Mouse (Mus musculus) embryonic facial prominence, embryonic 14.5 days (tissue): ENCODE results near the gene Anks1. TPM values are rescaled to one million over a fixed set of nuclear protein-coding genes. Genes with fewer than 3 reads are reported as not detected.
A peak's percentile ranks its signal among the peaks of the same experiment; 100 is the strongest.

Experiments used
- ATAC-seq: fragments of 200-750 bp; cut with Nextera tagmentation; 2 replicates; pipeline ENCODE4 v1.8.0; 2017; ENCODE audit warnings: low read depth, moderate number of reproducible peaks, moderate TSS enrichment
- DNase-seq: peaks from one replicate; pipeline ENCODE4 v3.0.0-alpha.2; 2015; ENCODE audit warnings: low spot score
- H3K27ac ChIP-seq: fragments of 300-500 bp; sonication (generic); replicated peaks from 2 replicates; pipeline ENCODE4 v1.5.1; 2014; ENCODE audit warnings: low read depth, mild to moderate bottlenecking, low read length, moderate library complexity
- H3K27me3 ChIP-seq: fragments of 300-500 bp; sonication (generic); replicated peaks from 2 replicates; pipeline ENCODE4 v1.6.1; 2014; ENCODE audit warnings: low read length; ENCODE audit not compliant: control insufficient read depth, insufficient read depth
- H3K36me3 ChIP-seq: fragments of 300-500 bp; sonication (generic); 2 replicates; pipeline ENCODE4 v1.6.1; 2014; ENCODE audit warnings: low read length, mixed read lengths; ENCODE audit not compliant: control insufficient read depth, insufficient read depth
- H3K4me1 ChIP-seq: fragments of 300-500 bp; sonication (generic); 2 replicates; pipeline ENCODE4 v1.6.1; 2014; ENCODE audit warnings: antibody characterized with exemption, low read length; ENCODE audit not compliant: control insufficient read depth, insufficient read depth
- H3K4me2 ChIP-seq: fragments of 300-500 bp; sonication (generic); 2 replicates; pipeline ENCODE4 v1.6.1; 2014; ENCODE audit warnings: low read depth, mild to moderate bottlenecking, low read length, moderate library complexity, mixed read lengths
- H3K4me3 ChIP-seq: fragments of 300-500 bp; sonication (generic); 2 replicates; pipeline ENCODE4 v1.5.1; 2014; ENCODE audit warnings: low read depth, mild to moderate bottlenecking, low read length
- H3K9ac ChIP-seq: fragments of 300-500 bp; sonication (generic); 2 replicates; pipeline ENCODE4 v1.6.1; 2014; ENCODE audit warnings: low read depth, mild to moderate bottlenecking, low read length, moderate library complexity, mixed read lengths
- H3K9me3 ChIP-seq: fragments of 300-500 bp; sonication (generic); 2 replicates; pipeline ENCODE4 v1.6.1; 2016; ENCODE audit warnings: low read length; ENCODE audit not compliant: control insufficient read depth
- WGBS: fragments of 180-500 bp; shearing (Covaris S2); extraction: QIAGEN DNeasy Blood & Tissue Kit; methylation state at CpG from one replicate; pipeline ENCODE4 v1.1.7; 2014; 5-methylcytosine and 5-hydroxymethylcytosine counted together
- polyA plus RNA-seq: library from polyadenylated mRNA; unstranded; fragments of >200 nt; fragmentation: Nextera tagmentation; extraction: Ambion mirVana; gene quantifications from 2 replicates; pipeline ENCODE4 v1.2.1, GENCODE M21; 2014

The Anks1 gene
- polyA plus RNA-seq, 1 experiment from 2014 or later: 14.2 TPM

- WGBS: 79% methylated on average over 19 of the region's 19 CpGs
- Histone ChIP-seq H3K27me3 (no peaks in the 10 kb centered on the region), H3K4me2 (no peak overlapping the region), H3K9ac (no peak overlapping the region), H3K4me1 (no peaks in the 10 kb centered on the region), H3K27ac (no peak overlapping the region), H3K4me3 (no peak overlapping the region), H3K36me3 (peaks cover 85% of the 10 kb centered on the region), H3K9me3 (no peaks in the 10 kb centered on the region)
- DNase-seq: no peak
- no peak for ATAC-seq
Observed at GRCm38 (mm10) chr17:27886499-27887210, 22.5 kb upstream of the Anks1 start.

GRCm38 (mm10) chr17:27907512-27908205 lies 1.4 kb upstream of the Anks1 start:
- Histone ChIP-seq H3K4me2 (peak overlapping the region; percentile 80), H3K4me1 (peaks cover 15% of the 10 kb centered on the region), H3K9me3 (no peaks in the 10 kb centered on the region), H3K9ac (peak overlapping the region; percentile 77), H3K27me3 (no peaks in the 10 kb centered on the region), H3K4me3 (peak overlapping the region; percentile 94), H3K27ac (peak overlapping the region; percentile 93), H3K36me3 (peaks cover 21% of the 10 kb centered on the region)
- peak; percentile 94 for DNase-seq
- under 1% methylated on average over 45 of the region's 45 CpGs for WGBS
- peak; percentile 62; the same call in 1 of the 2 replicates for ATAC-seq

GRCm38 (mm10) chr17:27908206-27908887 lies 759 bp upstream of the Anks1 start:
- peaks cover 15% of the 10 kb centered on the region for H3K36me3 ChIP-seq
- peak overlapping the region; percentile 93 for H3K27ac ChIP-seq
- H3K9ac ChIP-seq: peak overlapping the region; percentile 77
- WGBS: 0% methylated on average over 11 of the region's 12 CpGs
- peak; percentile 37 for DNase-seq
- H3K4me2 ChIP-seq: peak overlapping the region; percentile 80
- H3K4me1 ChIP-seq: peaks cover 15% of the 10 kb centered on the region
- peak overlapping the region; percentile 94 for H3K4me3 ChIP-seq
- H3K9me3 ChIP-seq: no peaks in the 10 kb centered on the region
- no peak for ATAC-seq
- no peaks in the 10 kb centered on the region for H3K27me3 ChIP-seq

GRCm38 (mm10) chr17:27909622-27910500 lies 755 bp downstream of the Anks1 start, which contains the start of gene Taf11:
TSS of gene Taf11 (minus strand) at chr17:27909844.
- DNase-seq (peak; percentile 47), ATAC-seq (peak; percentile 45)
- H3K9me3 ChIP-seq: no peaks in the 10 kb centered on the region
- H3K4me1 ChIP-seq: peaks cover 15% of the 10 kb centered on the region
- peak within 1 kb of the TSS; percentile 77 for H3K9ac ChIP-seq
- peak within 1 kb of the TSS; percentile 94 for H3K4me3 ChIP-seq
- H3K36me3 ChIP-seq: peaks cover 4% of the 10 kb centered on the region
- 2% methylated on average over 37 of the region's 53 CpGs for WGBS
- H3K27ac ChIP-seq: peak within 1 kb of the TSS; percentile 93
- H3K27me3 ChIP-seq: no peaks in the 10 kb centered on the region
- peak within 1 kb of the TSS; percentile 80 for H3K4me2 ChIP-seq

- H3K9me3 ChIP-seq: no peaks in the 10 kb centered on the region
- no peaks in the 10 kb centered on the region for H3K27me3 ChIP-seq
- H3K4me1 ChIP-seq: peaks cover 18% of the 10 kb centered on the region
- H3K36me3 ChIP-seq: no peaks in the 10 kb centered on the region; the same call in 1 of the 2 replicates
- no peak overlapping the region for H3K4me2 ChIP-seq
- ATAC-seq: no peak
- DNase-seq: no peak
- H3K9ac ChIP-seq: no peak overlapping the region
- no peak overlapping the region for H3K27ac ChIP-seq
- 90% methylated on average over 7 of the region's 7 CpGs for WGBS
- H3K4me3 ChIP-seq: no peak overlapping the region
Observed at GRCm38 (mm10) chr17:27911371-27911770, 2.3 kb downstream of the Anks1 start.

GRCm38 (mm10) chr17:27914742-27915141 lies 5.6 kb downstream of the Anks1 start:
- Histone ChIP-seq H3K4me2 (no peak overlapping the region), H3K9me3 (no peaks in the 10 kb centered on the region), H3K4me1 (peaks cover 9% of the 10 kb centered on the region), H3K27ac (no peak overlapping the region), H3K4me3 (no peak overlapping the region), H3K27me3 (no peaks in the 10 kb centered on the region), H3K9ac (no peak overlapping the region), H3K36me3 (no peaks in the 10 kb centered on the region; the same call in 1 of the 2 replicates)
- ATAC-seq (no peak), DNase-seq (no peak)
- WGBS: 83% methylated on average over 4 of the region's 4 CpGs

- 35% methylated on average over 4 of the region's 4 CpGs for WGBS
- DNase-seq: peak; percentile 27
- H3K4me2 ChIP-seq: no peak overlapping the region
- 0 out of 2 replicates have a peak, but pooled peaks cover 3% of the 10 kb centered on the region for H3K4me1 ChIP-seq
- no peak for ATAC-seq
- H3K9me3 ChIP-seq: no peaks in the 10 kb centered on the region
- no peak overlapping the region for H3K4me3 ChIP-seq
- peak overlapping the region; percentile 5; the same call in 1 of the 2 replicates for H3K27ac ChIP-seq
- no peak overlapping the region for H3K9ac ChIP-seq
- no peaks in the 10 kb centered on the region for H3K27me3 ChIP-seq
- no peaks in the 10 kb centered on the region; the same call in 1 of the 2 replicates for H3K36me3 ChIP-seq
Observed at GRCm38 (mm10) chr17:27916366-27916765, 7.3 kb downstream of the Anks1 start.

GRCm38 (mm10) chr17:27920676-27921075 lies 11.6 kb downstream of the Anks1 start:
- no peaks in the 10 kb centered on the region for H3K27me3 ChIP-seq
- ATAC-seq: no peak
- H3K27ac ChIP-seq: no peak overlapping the region
- no peaks in the 10 kb centered on the region for H3K9me3 ChIP-seq
- no peak overlapping the region for H3K9ac ChIP-seq
- no peaks in the 10 kb centered on the region for H3K36me3 ChIP-seq
- H3K4me3 ChIP-seq: no peak overlapping the region
- H3K4me2 ChIP-seq: no peak overlapping the region
- H3K4me1 ChIP-seq: peaks cover 3% of the 10 kb centered on the region; the same call in 1 of the 2 replicates
- 70% methylated on average over 4 of the region's 4 CpGs for WGBS
- no peak for DNase-seq
